Mouse (Mus musculus) spleen, adult 2 months (tissue): ENCODE results near the gene Epha4.

Experiments used
- CTCF ChIP-seq: fragments of 200-500 bp; IDR thresholded peaks from 2 replicates; pipeline ENCODE4 v1.5.1; 2011; ENCODE audit warnings: mild to moderate bottlenecking, inconsistent platforms; ENCODE audit not compliant: insufficient read depth, insufficient read length, insufficient replicate concordance; ENCODE audit errors: extremely low read depth
- POLR2A ChIP-seq: fragments of 200-500 bp; IDR thresholded peaks from 2 replicates; pipeline ENCODE4 v1.6.1; 2011; ENCODE audit warnings: low read depth, low read length, inconsistent platforms

DNA sequence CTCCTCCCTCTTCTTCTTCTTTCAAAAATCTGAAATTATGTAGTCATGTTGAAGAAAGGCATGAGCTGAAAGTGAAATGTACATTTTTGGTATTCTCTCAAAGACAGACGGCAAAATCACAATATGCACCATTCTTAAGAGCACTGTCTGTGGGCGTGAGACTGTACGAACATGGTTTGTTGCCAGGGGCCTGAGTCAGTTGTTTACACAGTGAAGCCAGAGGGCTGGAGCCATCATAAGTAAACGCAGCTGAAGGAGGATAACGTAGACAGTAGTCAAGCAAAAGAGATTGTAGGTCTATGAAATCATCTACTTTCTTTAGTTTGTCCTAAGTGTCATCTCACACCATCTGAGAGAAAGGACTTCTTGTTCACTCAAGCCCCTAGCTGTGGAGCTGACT lies 21.0 kb upstream of the Epha4 start:
- no peak for TF ChIP-seq CTCF
- TF ChIP-seq POLR2A, result no peak
